Mouse (Mus musculus) bone marrow macrophage, adult 2 months (primary cell): Measurements from ENCODE around the gene Fitm2.

Experiments used
- CTCF ChIP-seq: IDR thresholded peaks from 2 replicates; pipeline ENCODE4 v1.5.1; 2012; ENCODE audit warnings: low read depth, mild to moderate bottlenecking, low read length, moderate library complexity
- POLR2A ChIP-seq: IDR thresholded peaks from 2 replicates; pipeline ENCODE4 v1.6.1; 2012; ENCODE audit warnings: mild to moderate bottlenecking, low read depth, low read length, borderline replicate concordance

DNA sequence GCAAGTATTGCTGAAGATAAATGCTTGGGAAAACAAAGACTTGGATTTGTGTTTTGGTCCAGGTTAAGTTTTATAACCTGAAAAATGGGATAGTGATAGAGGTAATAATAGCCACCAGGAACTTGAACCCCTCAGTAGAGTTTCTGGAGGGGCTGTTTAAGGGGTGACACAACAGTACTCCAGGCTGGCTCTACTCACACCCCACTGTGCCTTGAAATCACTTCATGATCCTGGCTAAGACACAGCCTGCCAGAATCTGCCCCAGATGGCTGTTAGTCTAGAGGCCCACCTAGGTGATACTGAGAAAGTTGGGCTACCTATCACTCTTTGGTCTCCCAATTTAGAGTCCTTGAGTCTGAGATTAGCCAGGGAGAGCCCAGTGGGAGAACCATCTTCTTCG is 32.9 kb downstream of the Fitm2 start:
- TF ChIP-seq POLR2A (no peak), CTCF (no peak)
